Mouse (Mus musculus): Measurements from ENCODE around the gene Abca8b. TPM values are rescaled to one million over a fixed set of nuclear protein-coding genes. Genes with fewer than 3 reads are reported as not detected.

Gene Abca8b
- polyA plus RNA-seq (2014; fragmentation: Nextera tagmentation; extraction: Ambion mirVana) = 1.9 and 2.7 TPM in 2 replicates

- no peaks in the 10 kb centered on the region for H3K4me1 ChIP-seq (ENCODE audit: control insufficient read depth, insufficient read depth, low read length)
- under 1% methylated on average over 15 of the region's 15 CpGs for WGBS
- no peaks in the 10 kb centered on the region for H3K9me3 ChIP-seq (ENCODE audit: control insufficient read depth, low read length)
- H3K9ac ChIP-seq (replicated peaks; ENCODE audit: low read depth, low read length) = peak within 1 kb of the TSS; percentile 34; the same call in 1 of the 2 replicates
- no peaks in the 10 kb centered on the region for H3K27me3 ChIP-seq (ENCODE audit: control insufficient read depth, insufficient read depth, low read length)
- ATAC-seq (ENCODE audit: low read depth) = peak; percentile 94
- no peaks in the 10 kb centered on the region for H3K36me3 ChIP-seq (ENCODE audit: control insufficient read depth, insufficient read depth, low read length)
- peak within 1 kb of the TSS; percentile 59 for H3K4me2 ChIP-seq (ENCODE audit: low read depth, low read length)
- peak within 1 kb of the TSS; percentile 37 for H3K4me3 ChIP-seq (ENCODE audit: low read depth, low read length)
- H3K27ac ChIP-seq (ENCODE audit: low read depth, low read length) = peak within 1 kb of the TSS; percentile 4; the same call in 1 of the 2 replicates
Observed at GRCm38 (mm10) chr11:109995624-109996023, at the start of gene Abca8b. Gene Abca8b, minus strand, starts transcription at chr11:109995845.

- Histone ChIP-seq H3K27ac (ENCODE audit: low read depth, low read length) (no peak overlapping the region), H3K4me2 (ENCODE audit: low read depth, low read length) (no peak overlapping the region), H3K27me3 (ENCODE audit: control insufficient read depth, insufficient read depth, low read length) (no peaks in the 10 kb centered on the region), H3K4me3 (ENCODE audit: low read depth, low read length) (no peak overlapping the region), H3K4me1 (ENCODE audit: control insufficient read depth, insufficient read depth, low read length) (no peaks in the 10 kb centered on the region), H3K36me3 (ENCODE audit: control insufficient read depth, insufficient read depth, low read length) (no peaks in the 10 kb centered on the region), H3K9me3 (ENCODE audit: control insufficient read depth, low read length) (no peaks in the 10 kb centered on the region), H3K9ac (replicated peaks; ENCODE audit: low read depth, low read length) (no peak overlapping the region)
- no peak for ATAC-seq (ENCODE audit: low read depth)
- WGBS = 95% methylated on average over 2 of the region's 2 CpGs
Observed at GRCm38 (mm10) chr11:110037795-110038194, 42.1 kb upstream of the Abca8b start.

- no peak overlapping the region for H3K9ac ChIP-seq (replicated peaks; ENCODE audit: low read depth, low read length)
- no peak overlapping the region for H3K4me2 ChIP-seq (ENCODE audit: low read depth, low read length)
- no peak overlapping the region for H3K27ac ChIP-seq (ENCODE audit: low read depth, low read length)
- no peak overlapping the region for H3K4me3 ChIP-seq (ENCODE audit: low read depth, low read length)
- H3K9me3 ChIP-seq (ENCODE audit: control insufficient read depth, low read length) = no peaks in the 10 kb centered on the region
- H3K4me1 ChIP-seq (ENCODE audit: control insufficient read depth, insufficient read depth, low read length) = no peaks in the 10 kb centered on the region
- no peak for ATAC-seq (ENCODE audit: low read depth)
- no peaks in the 10 kb centered on the region for H3K27me3 ChIP-seq (ENCODE audit: control insufficient read depth, insufficient read depth, low read length)
- no peaks in the 10 kb centered on the region for H3K36me3 ChIP-seq (ENCODE audit: control insufficient read depth, insufficient read depth, low read length)
- WGBS = 68% methylated on average over 7 of the region's 7 CpGs
Observed at GRCm38 (mm10) chr11:110028913-110029695, 33.5 kb upstream of the Abca8b start.

GRCm38 (mm10) chr11:110010836-110011546 lies 15.3 kb upstream of the Abca8b start:
- Histone ChIP-seq H3K4me2 (ENCODE audit: low read depth, low read length) (no peak overlapping the region), H3K27me3 (ENCODE audit: control insufficient read depth, insufficient read depth, low read length) (no peaks in the 10 kb centered on the region), H3K36me3 (ENCODE audit: control insufficient read depth, insufficient read depth, low read length) (no peaks in the 10 kb centered on the region), H3K4me3 (ENCODE audit: low read depth, low read length) (no peak overlapping the region), H3K9ac (replicated peaks; ENCODE audit: low read depth, low read length) (no peak overlapping the region), H3K4me1 (ENCODE audit: control insufficient read depth, insufficient read depth, low read length) (no peaks in the 10 kb centered on the region), H3K9me3 (ENCODE audit: control insufficient read depth, low read length) (no peaks in the 10 kb centered on the region), H3K27ac (ENCODE audit: low read depth, low read length) (no peak overlapping the region)
- WGBS = 87% methylated on average over 2 of the region's 2 CpGs
- ATAC-seq (ENCODE audit: low read depth) = no peak

- WGBS = 0% methylated on average over 3 of the region's 3 CpGs
- no peak overlapping the region for H3K27ac ChIP-seq (ENCODE audit: low read depth, low read length)
Observed at GRCm38 (mm10) chr11:109995013-109995412, 632 bp downstream of the Abca8b start.

GRCm38 (mm10) chr11:109994014-109994413 lies 1.6 kb downstream of the Abca8b start:
- Histone ChIP-seq H3K36me3 (ENCODE audit: control insufficient read depth, insufficient read depth, low read length) (no peaks in the 10 kb centered on the region), H3K27me3 (ENCODE audit: control insufficient read depth, insufficient read depth, low read length) (no peaks in the 10 kb centered on the region), H3K9me3 (ENCODE audit: control insufficient read depth, low read length) (no peaks in the 10 kb centered on the region), H3K4me3 (ENCODE audit: low read depth, low read length) (no peak overlapping the region), H3K27ac (ENCODE audit: low read depth, low read length) (no peak overlapping the region), H3K4me1 (ENCODE audit: control insufficient read depth, insufficient read depth, low read length) (no peaks in the 10 kb centered on the region), H3K9ac (replicated peaks; ENCODE audit: low read depth, low read length) (no peak overlapping the region), H3K4me2 (ENCODE audit: low read depth, low read length) (no peak overlapping the region; the same call in 1 of the 2 replicates)
- no peak for ATAC-seq (ENCODE audit: low read depth)
- 57% methylated on average over 6 of the region's 6 CpGs for WGBS

More at GRCm38 (mm10) chr11:109995013-109995412, 632 bp downstream of the Abca8b start:
- H3K9ac ChIP-seq (replicated peaks; ENCODE audit: low read depth, low read length) = no peak overlapping the region
- H3K4me1 ChIP-seq (ENCODE audit: control insufficient read depth, insufficient read depth, low read length) = no peaks in the 10 kb centered on the region
- no peaks in the 10 kb centered on the region for H3K9me3 ChIP-seq (ENCODE audit: control insufficient read depth, low read length)
- peak overlapping the region; percentile 37 for H3K4me3 ChIP-seq (ENCODE audit: low read depth, low read length)
- peak overlapping the region; percentile 59 for H3K4me2 ChIP-seq (ENCODE audit: low read depth, low read length)
- H3K27me3 ChIP-seq (ENCODE audit: control insufficient read depth, insufficient read depth, low read length) = no peaks in the 10 kb centered on the region
- 0 out of 2 replicates have a peak, but pooled peaks have one; percentile 46 for ATAC-seq (ENCODE audit: low read depth)
- H3K36me3 ChIP-seq (ENCODE audit: control insufficient read depth, insufficient read depth, low read length) = no peaks in the 10 kb centered on the region

GRCm38 (mm10) chr11:109991270-109991669 lies 4.4 kb downstream of the Abca8b start:
- H3K4me1 ChIP-seq (ENCODE audit: control insufficient read depth, insufficient read depth, low read length) = no peaks in the 10 kb centered on the region
- no peak for ATAC-seq (ENCODE audit: low read depth)
- H3K9ac ChIP-seq (replicated peaks; ENCODE audit: low read depth, low read length) = no peak overlapping the region
- no peak overlapping the region for H3K4me3 ChIP-seq (ENCODE audit: low read depth, low read length)
- H3K27ac ChIP-seq (ENCODE audit: low read depth, low read length) = no peak overlapping the region
- WGBS = 77% methylated on average over 3 of the region's 3 CpGs
- H3K9me3 ChIP-seq (ENCODE audit: control insufficient read depth, low read length) = no peaks in the 10 kb centered on the region
- no peak overlapping the region for H3K4me2 ChIP-seq (ENCODE audit: low read depth, low read length)
- H3K36me3 ChIP-seq (ENCODE audit: control insufficient read depth, insufficient read depth, low read length) = no peaks in the 10 kb centered on the region
- H3K27me3 ChIP-seq (ENCODE audit: control insufficient read depth, insufficient read depth, low read length) = no peaks in the 10 kb centered on the region

- no peak overlapping the region for H3K9ac ChIP-seq (replicated peaks; ENCODE audit: low read depth, low read length)
- H3K27me3 ChIP-seq (ENCODE audit: control insufficient read depth, insufficient read depth, low read length) = no peaks in the 10 kb centered on the region
- H3K4me2 ChIP-seq (ENCODE audit: low read depth, low read length) = no peak overlapping the region
- WGBS = 87% methylated on average over 2 of the region's 2 CpGs
- H3K9me3 ChIP-seq (ENCODE audit: control insufficient read depth, low read length) = no peaks in the 10 kb centered on the region
- H3K4me3 ChIP-seq (ENCODE audit: low read depth, low read length) = no peak overlapping the region
- no peaks in the 10 kb centered on the region for H3K36me3 ChIP-seq (ENCODE audit: control insufficient read depth, insufficient read depth, low read length)
- no peak overlapping the region for H3K27ac ChIP-seq (ENCODE audit: low read depth, low read length)
- no peak for ATAC-seq (ENCODE audit: low read depth)
- no peaks in the 10 kb centered on the region for H3K4me1 ChIP-seq (ENCODE audit: control insufficient read depth, insufficient read depth, low read length)
Observed at GRCm38 (mm10) chr11:109990256-109990655, 5.4 kb downstream of the Abca8b start.

- no peak for ATAC-seq (ENCODE audit: low read depth)
- Histone ChIP-seq H3K27ac (ENCODE audit: low read depth, low read length) (no peak overlapping the region), H3K9me3 (ENCODE audit: control insufficient read depth, low read length) (no peaks in the 10 kb centered on the region), H3K4me2 (ENCODE audit: low read depth, low read length) (no peak overlapping the region), H3K4me1 (ENCODE audit: control insufficient read depth, insufficient read depth, low read length) (no peaks in the 10 kb centered on the region), H3K36me3 (ENCODE audit: control insufficient read depth, insufficient read depth, low read length) (no peaks in the 10 kb centered on the region), H3K9ac (replicated peaks; ENCODE audit: low read depth, low read length) (no peak overlapping the region), H3K27me3 (ENCODE audit: control insufficient read depth, insufficient read depth, low read length) (no peaks in the 10 kb centered on the region), H3K4me3 (ENCODE audit: low read depth, low read length) (no peak overlapping the region)
- WGBS = 66% methylated on average over 1 of the region's 1 CpGs
Observed at GRCm38 (mm10) chr11:109988164-109988563, 7.5 kb downstream of the Abca8b start.

All from neural tube, embryonic 14.5 days (tissue).